Comparison of ENCODE assay signal across 37 mouse cellular contexts in the genomic region with DNA sequence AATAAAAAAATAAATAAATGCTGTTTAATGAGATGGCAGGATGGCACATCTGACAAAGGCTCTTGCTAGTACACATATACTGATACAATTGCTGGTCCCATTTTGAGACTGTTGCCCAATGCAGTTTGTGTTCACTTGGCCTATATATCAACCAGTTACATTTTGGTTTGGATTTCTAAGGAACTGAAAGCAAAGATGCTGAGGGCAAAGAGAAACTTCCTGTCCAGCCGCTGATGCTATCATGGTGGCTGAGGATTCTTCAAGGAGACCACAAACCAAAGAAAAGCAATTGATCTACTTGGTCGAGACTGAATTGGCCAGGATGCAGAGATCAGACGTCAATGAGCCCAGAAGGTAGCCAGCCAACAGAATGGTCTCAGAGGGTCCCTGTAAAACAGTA. TPM values are rescaled to one million over a fixed set of nuclear protein-coding genes. Genes with fewer than 3 reads are reported as not detected.
DNase-seq lines count a peak whose midpoint lies in the region; ATAC-seq and TF ChIP-seq lines count a peak whose summit lies in the region.
"Had no signal": no experiment of that assay in that cellular context is flagged by ENCODE, and none has a peak within 500 bp of the region (broad histone marks: within the 10 kb centered on the region; RNA-seq: fewer than 3 reads in every experiment).

No protein-coding gene starts in this region.

- H3K4me1 ChIP-seq in CH12.LX (ENCODE audit: control insufficient read depth in 1 of 2, insufficient read depth in 2 of 2): peaks cover 4 to 31% of the 10 kb centered on the region in 2 experiments

- no peak for TF ChIP-seq CTCF in CH12.LX (conservative IDR thresholded peaks at IDR 0.05 in 1 of 2, IDR thresholded peaks at IDR 0.05 in 1 of 2; ENCODE audit: low read depth in 2 of 2, low read length in 2 of 2)

- in situ Hi-C loops in CH12.LX (cut with MboI; ENCODE audit: low pct_ligation_motif_present, low pct_unique_long_range_greater_than_20kb, low sequenced_read_pairs): no loop called here

- peak; percentile 63 for TF ChIP-seq EP300 in CH12.LX (IDR thresholded peaks at IDR 0.05; ENCODE audit: low read length)

- peak overlapping the region; percentile 49; the same call in 1 of the 2 replicates for H3K9ac ChIP-seq in CH12.LX (ENCODE audit: insufficient read depth, low read depth)
- H3K9ac ChIP-seq: heart, embryonic 12.5 days; hindbrain, embryonic 14.5 days; liver, embryonic 15.5 days; lung, embryonic 15.5 days had no signal

- no peak overlapping the region for H3K4me3 ChIP-seq in CH12.LX (replicated peaks in 1 of 3; ENCODE audit: low read depth in 2 of 3, low read length in 2 of 3, poor library complexity in 1 of 3)
- H3K4me3 ChIP-seq: erythroblast, embryonic 14.5 days; gastrocnemius, adult 2 months; heart, adult 2 months; heart, embryonic 12.5 days; liver, embryonic 15.5 days; lung, embryonic 15.5 days had no signal

- H3K4me2 ChIP-seq in CH12.LX (ENCODE audit: insufficient read depth, low read depth, poor library complexity, severe bottlenecking): peak overlapping the region; percentile 8
- H3K4me2 ChIP-seq: heart, embryonic 12.5 days; hindbrain, embryonic 14.5 days; liver, embryonic 15.5 days; lung, embryonic 15.5 days had no signal

- H3K27ac ChIP-seq in CH12.LX (ENCODE audit: insufficient read depth, low read depth): peak overlapping the region; percentile 36
- H3K27ac ChIP-seq: gastrocnemius, adult 2 months; heart, adult 2 months; hindbrain, embryonic 14.5 days; liver, embryonic 15.5 days; lung, embryonic 15.5 days had no signal

- H3K9me3 ChIP-seq in CH12.LX (replicated peaks; ENCODE audit: low read length): no peaks in the 10 kb centered on the region
- H3K9me3 ChIP-seq: heart, embryonic 12.5 days; liver, embryonic 15.5 days; lung, embryonic 15.5 days had no signal

- H3K79me2 ChIP-seq in CH12.LX (replicated peaks; ENCODE audit: control insufficient read depth, extremely low read depth, insufficient read depth, poor library complexity, severe bottlenecking): no peaks in the 10 kb centered on the region

- no peaks in the 10 kb centered on the region for H3K27me3 ChIP-seq in CH12.LX (replicated peaks)
- H3K27me3 ChIP-seq: heart, embryonic 12.5 days; lung, embryonic 15.5 days had no signal

- TF ChIP-seq POLR2A in CH12.LX (IDR thresholded peaks at IDR 0.05; ENCODE audit: low read depth, low read length): peak; percentile 29; the same call in 1 of the 2 replicates

- TF ChIP-seq RAD21 in CH12.LX (IDR thresholded peaks at IDR 0.05; ENCODE audit: low read depth, low read length): no peak

- ATAC-seq in granulocyte monocyte progenitor cell, adult 5-6 weeks (replicated peaks; ENCODE audit: poor library complexity, severe bottlenecking): peak; percentile 23
- ATAC-seq: forebrain, embryonic 16.5 days; intestine, postnatal 0 days had no signal

- peak; percentile 48 for DNase-seq in A20 (ENCODE audit: low read depth, low spot score)
- DNase-seq in CH12.LX (ENCODE audit: extremely low read depth): no peak
- peak; percentile 12 to 18 for DNase-seq in natural killer cell, adult 2 months (ENCODE audit: low spot score in 2 of 2)
- no peak for DNase-seq in layer of hippocampus, postnatal 10 days (ENCODE audit: low spot score in 2 of 2)
- no peak for DNase-seq in layer of hippocampus, postnatal 14 days (ENCODE audit: low spot score in 2 of 2)
- DNase-seq in layer of hippocampus, adult 11-12 months (ENCODE audit: low spot score): no peak
- DNase-seq: adrenal gland, postnatal 25 days; cerebellum, adult 9-11 months; gastrocnemius, adult 2 months; gastrocnemius, postnatal 36 days; heart, postnatal 4 days; kidney, adult 9 months; kidney, postnatal 10 days; layer of hippocampus, adult 9-11 months; midbrain, embryonic 14.5 days; right cerebral cortex, postnatal 25 days; thymus, postnatal 14 days had no signal

- H3K36me3 ChIP-seq in CH12.LX (replicated peaks in 1 of 2; ENCODE audit: control insufficient read depth in 1 of 2, insufficient read depth in 1 of 2, low read length in 1 of 2): no peaks in the 10 kb centered on the region
- H3K36me3 ChIP-seq: heart, embryonic 12.5 days; liver, embryonic 15.5 days; lung, embryonic 15.5 days had no signal

- dilution Hi-C loops in CH12.LX (cut with MboI; ENCODE audit: extremely low pct_ligation_motif_present, extremely low pct_unique_long_range_greater_than_20kb, low sequenced_read_pairs): no loop called here

TF ChIP-seq in CH12.LX, 34 proteins besides CTCF, POLR2A, EP300 and RAD21:
- TF ChIP-seq JUND (conservative IDR thresholded peaks at IDR 0.05; ENCODE audit: low read depth, low read length) (0 out of 2 replicates have a peak, but pooled peaks have one; percentile 9), TBP (conservative IDR thresholded peaks at IDR 0.05; ENCODE audit: low read depth, low read length) (0 out of 2 replicates have a peak, but pooled peaks have one; percentile 30), MXI1 (IDR thresholded peaks at IDR 0.05; ENCODE audit: low read depth, low read length) (no peak), ZNF384 (IDR thresholded peaks at IDR 0.05; ENCODE audit: low read depth, low read length) (no peak), IRF4 (IDR thresholded peaks at IDR 0.05; ENCODE audit: low read depth, low read length) (peak; percentile 66), KAT2A (IDR thresholded peaks at IDR 0.05; ENCODE audit: insufficient replicate concordance, low read length) (no peak), CHD1 (IDR thresholded peaks at IDR 0.05; ENCODE audit: low read depth, low read length) (peak; percentile 44; the same call in 1 of the 2 replicates), ZMIZ1 (IDR thresholded peaks at IDR 0.05; ENCODE audit: low read depth, low read length) (no peak)

RNA-seq across cellular contexts. Expression of a gene that starts 53.5 kb away (rescaled TPM):
- not detected in 2 replicates for total RNA-seq in CH12.LX (2012; rRNA removed)
- not detected in 2 replicates for total RNA-seq in CH12.LX (2014; rRNA removed)
- polyA plus RNA-seq in CH12.LX (2012; ENCODE audit: insufficient read length, low read depth): not detected in 2 replicates
- not detected in 2 replicates for total RNA-seq in granulocyte monocyte progenitor cell, adult 5-6 weeks (2014; fragmentation: Nextera tagmentation)
- not detected in 2 replicates for total RNA-seq in granulocyte monocyte progenitor cell, adult 5-6 weeks (2017)
- not detected for total RNA-seq in layer of hippocampus, postnatal 10 days (2021)
- not detected for total RNA-seq in layer of hippocampus, postnatal 14 days (2021)
- total RNA-seq: adrenal gland, adult 18-20 months; adrenal gland, postnatal 25 days; gastrocnemius, adult 2 months; gastrocnemius, postnatal 36 days; heart, adult 2 months; heart, postnatal 4 days; left cerebral cortex, adult 8-10 months; liver, adult 2 months; neutrophil, adult 5-6 weeks had no signal
- polyA plus RNA-seq: embryonic facial prominence, embryonic 14.5 days; erythroblast, embryonic 14.5 days; forebrain, embryonic 11.5 days; forebrain, embryonic 16.5 days; heart, adult 2 months; heart, embryonic 12.5 days; heart, postnatal 0 days; hindbrain, embryonic 14.5 days; intestine, postnatal 0 days; large intestine, adult 2 months; limb, embryonic 11.5 days; liver, adult 2 months; liver, embryonic 15.5 days; lung, embryonic 15.5 days; midbrain, embryonic 14.5 days; neural tube, embryonic 11.5 days; stomach, embryonic 16.5 days had no signal

RNA-seq across cellular contexts. Expression of a gene that starts 59.8 kb away (rescaled TPM):
- total RNA-seq in CH12.LX (2012; rRNA removed): 37.7 and 41.8 TPM in 2 replicates
- 86.8 and 95.7 TPM in 2 replicates for total RNA-seq in CH12.LX (2014; rRNA removed)
- polyA plus RNA-seq in CH12.LX (2012; ENCODE audit: insufficient read length, low read depth): 33.8 and 40.4 TPM in 2 replicates
- total RNA-seq in granulocyte monocyte progenitor cell, adult 5-6 weeks (2014; fragmentation: Nextera tagmentation): 74.7 and 79.6 TPM in 2 replicates
- 123 and 136 TPM in 2 replicates for total RNA-seq in granulocyte monocyte progenitor cell, adult 5-6 weeks (2017)
- total RNA-seq in layer of hippocampus, postnatal 10 days (2021): 10 to 100 TPM; 48.3 to 56.6 TPM
- 10 to 100 TPM; 51.1 to 58.2 TPM for total RNA-seq in layer of hippocampus, postnatal 14 days (2021)

Comparison
In these comparisons a context has a peak if more than half of its experiments do, and no peak if none do; other contexts are left out.
1. DNase-seq: peak in A20 (single experiment) and natural killer cell, adult 2 months (2 of 2); none in CH12.LX (single experiment), layer of hippocampus, postnatal 10 days (0 of 2), layer of hippocampus, postnatal 14 days (0 of 2) and layer of hippocampus, adult 11-12 months (single experiment).